Mouse (Mus musculus) lung, postnatal 36 days (tissue): ENCODE results near the gene Tgfb1.
A peak's percentile ranks its signal among the peaks of the same experiment; 100 is the strongest.

Experiments used
- DNase-seq: peaks from one replicate; pipeline ENCODE4 v3.0.0; 2022; ENCODE audit warnings: mixed read lengths

The Tgfb1 gene

DNA sequence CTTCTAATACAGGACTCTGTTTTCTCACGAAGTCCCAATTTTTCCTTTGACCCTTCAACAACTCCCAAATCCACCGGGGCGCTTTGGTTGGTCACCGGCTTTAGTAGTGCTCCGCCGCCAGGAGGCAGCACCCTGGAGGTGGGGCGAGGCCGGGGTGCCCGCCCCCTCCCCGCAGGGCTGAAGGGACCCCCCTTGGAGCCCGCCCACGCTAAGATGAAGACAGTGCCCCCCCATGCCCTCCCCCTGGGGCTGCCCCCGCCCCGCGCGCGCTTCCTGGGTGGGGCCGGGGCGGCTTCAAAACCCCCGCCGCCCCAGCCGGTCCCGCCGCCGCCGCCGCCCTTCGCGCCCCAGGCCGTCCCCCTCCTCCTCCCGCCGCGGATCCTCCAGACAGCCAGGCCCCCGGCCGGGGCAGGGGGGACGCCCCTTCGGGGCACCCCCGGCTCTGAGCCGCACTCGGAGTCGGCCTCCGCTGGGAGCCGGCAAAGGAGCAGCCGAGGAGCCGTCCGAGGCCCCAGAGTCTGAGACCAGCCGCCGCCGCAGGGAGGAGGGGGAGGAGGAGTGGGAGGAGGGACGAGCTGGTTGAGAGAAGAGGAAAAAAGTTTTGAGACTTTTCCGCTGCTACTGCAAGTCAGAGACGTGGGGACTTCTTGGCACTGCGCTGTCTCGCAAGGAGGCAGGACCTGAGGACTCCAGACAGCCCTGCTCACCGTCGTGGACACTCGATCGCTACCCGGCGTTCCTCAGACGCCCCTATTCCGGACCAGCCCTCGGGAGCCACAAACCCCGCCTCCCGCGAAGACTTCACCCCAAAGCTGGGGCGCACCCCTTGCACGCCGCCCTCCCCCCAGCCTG lies at the start of gene Tgfb1:
Gene Tgfb1, plus strand, starts transcription at position 323 of the 852 bp plus-strand sequence.
- peak; percentile 88 for DNase-seq

DNA sequence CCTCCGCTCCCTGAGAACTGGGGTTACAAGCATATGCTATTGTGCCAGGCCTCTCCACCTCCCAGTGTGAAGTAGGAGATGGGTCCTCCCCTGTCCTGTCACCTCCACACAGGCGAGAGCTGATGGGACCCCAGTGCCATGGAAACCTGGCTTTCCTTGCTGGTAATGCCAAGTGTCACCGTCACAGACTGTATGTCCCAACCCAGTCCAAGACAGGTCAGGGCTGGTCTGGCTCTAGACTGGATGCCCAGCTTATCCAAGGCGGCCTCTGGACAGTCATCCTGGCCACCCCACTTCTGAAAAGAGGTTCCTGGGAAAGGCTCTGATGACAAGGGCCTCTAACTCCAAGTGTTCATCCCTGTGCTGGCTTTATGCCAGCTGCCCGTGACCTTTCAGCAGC lies 49.7 kb upstream of the Tgfb1 start:
- DNase-seq = no peak

DNA sequence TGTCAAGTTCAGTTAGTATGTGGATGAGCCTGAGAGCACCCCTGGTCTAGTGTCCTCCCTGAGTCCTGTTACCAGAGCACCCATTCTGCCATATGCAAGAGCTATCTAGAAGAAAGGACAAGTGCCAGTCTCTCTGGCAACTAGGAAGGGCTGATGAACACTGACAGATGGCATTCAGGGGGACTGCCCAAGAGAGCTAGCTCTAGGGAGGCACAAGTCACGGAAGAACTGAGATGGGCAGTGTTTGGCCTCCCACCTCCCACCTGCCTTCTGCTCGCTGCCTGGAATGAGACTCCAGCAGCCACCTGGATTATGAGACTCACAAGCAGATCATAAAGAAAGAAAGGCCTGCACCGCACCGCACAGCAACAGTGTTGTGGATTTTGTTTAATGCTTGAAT lies 47.0 kb upstream of the Tgfb1 start:
- no peak for DNase-seq

DNA sequence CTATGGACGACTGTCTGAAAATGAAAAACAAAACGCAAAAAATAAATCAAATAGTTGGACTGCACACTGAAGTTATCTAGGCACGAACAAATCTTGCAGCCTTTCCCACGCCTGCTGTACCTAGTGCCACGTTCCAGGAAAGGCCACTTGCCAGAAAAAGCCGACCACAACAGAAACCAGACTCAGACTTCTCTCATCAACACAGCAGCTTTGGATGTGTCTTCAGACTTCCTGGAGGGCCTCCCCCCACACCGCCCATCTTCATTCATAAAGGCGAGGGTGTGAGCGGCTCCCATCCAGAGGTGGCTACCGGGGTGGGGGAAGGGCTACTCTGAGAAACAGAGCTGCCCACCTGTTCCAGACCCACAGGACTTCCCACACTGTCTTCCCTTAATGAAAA lies 42.7 kb upstream of the Tgfb1 start:
- no peak for DNase-seq

DNA sequence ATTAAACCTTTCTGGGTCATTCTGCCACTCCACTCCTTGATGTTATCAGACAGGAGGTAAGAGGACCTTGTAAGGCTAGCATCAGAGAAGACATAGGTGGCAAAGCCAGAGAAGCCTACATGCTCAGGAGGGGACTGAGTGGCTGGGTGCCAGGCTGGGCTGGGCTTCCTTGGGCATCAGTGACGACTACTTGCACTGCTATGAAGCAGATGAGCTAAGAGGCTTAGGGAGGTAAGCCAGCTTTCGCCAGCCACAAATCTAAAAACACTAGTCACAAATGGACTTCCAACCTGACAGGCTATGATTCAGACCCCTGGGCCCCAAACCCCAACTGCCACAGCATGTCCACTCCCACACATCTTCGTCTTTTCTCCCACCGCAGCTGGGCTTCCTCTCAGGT lies 42.2 kb upstream of the Tgfb1 start:
- DNase-seq = no peak

DNA sequence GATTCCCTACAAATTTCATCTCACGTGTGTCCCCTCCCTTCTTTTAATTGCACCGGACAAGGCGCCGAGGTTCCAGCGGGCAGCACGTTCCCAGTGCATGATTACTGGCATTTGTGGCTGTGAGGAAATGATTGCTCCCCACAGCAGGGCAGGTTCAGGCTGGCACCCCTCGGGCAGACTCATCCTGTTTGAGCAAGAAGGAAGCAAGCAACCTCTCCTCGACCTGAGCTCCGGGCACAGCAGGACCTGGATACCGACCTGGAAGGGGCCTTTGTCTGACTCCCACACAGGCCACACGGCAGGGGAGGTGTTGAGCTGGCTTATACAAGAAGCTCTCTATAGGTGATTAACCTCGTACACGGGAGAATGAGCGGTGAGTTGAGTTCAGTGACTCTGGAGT lies 41.7 kb upstream of the Tgfb1 start:
- no peak for DNase-seq

DNA sequence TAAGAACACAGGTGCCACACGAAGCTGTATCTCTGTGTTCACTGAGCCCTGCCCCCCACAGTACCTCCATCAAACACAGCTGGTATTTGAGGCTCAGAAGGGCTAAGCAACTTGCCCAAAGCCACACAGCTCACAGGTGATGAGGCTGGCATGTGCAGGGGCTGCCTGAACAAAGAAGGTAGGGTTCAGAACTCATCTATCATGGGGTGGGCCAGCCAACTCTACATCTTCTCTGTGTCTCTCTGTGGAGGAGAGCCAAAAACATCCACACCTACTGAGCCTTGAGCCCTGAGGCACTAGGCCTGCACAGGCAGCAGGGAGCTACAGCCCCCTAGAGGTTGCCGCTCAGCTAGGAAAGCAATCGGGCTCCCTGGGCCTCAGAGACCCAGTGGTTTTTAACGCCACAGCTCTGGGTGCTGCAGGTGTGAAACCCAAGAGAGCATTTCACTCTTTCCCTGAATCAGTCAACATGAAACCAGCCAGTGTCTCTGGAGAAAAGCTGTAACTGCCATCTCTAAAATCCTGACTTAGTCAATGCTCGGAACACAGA lies 39.2 kb upstream of the Tgfb1 start:
- peak; percentile 39 for DNase-seq

DNA sequence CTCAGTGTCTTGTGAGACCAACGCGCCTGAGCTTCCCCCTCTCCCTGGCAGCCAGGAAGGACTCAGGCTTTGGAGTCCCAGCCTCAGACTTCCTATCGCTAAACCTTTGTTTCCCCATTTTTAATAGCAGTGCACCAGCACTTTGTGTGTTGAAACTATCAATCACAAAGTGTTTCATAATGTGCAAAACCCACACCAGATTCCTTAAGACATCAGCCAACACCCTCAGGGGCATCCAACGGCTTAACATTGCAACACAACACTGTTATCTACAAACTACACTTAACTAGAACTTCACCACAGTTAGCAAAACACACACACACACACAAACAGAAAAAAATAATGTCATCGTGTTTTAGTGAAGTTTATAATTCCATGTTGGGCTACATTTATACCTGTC lies 37.0 kb upstream of the Tgfb1 start:
- peak; percentile 44 for DNase-seq

DNA sequence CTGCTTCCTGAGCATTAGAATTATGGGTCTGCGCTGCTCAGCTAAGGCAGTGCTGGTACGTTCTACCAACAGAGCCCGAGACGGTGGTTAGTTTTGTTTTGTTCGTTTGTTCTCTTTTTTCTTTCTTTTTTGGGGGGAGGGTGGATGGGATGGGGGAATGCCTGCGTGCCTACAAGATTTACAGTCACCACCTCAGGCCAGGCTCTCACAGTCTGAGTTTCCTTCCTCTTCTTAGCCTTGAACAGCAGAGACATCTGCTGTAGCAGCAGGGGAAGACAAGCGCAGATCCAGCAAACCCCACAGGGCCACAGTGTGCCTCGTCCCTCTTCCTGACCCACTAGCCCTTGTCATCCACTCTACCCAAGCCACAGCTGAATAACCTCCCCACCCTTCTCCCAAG lies 35.5 kb upstream of the Tgfb1 start:
- peak; percentile 47 for DNase-seq

DNA sequence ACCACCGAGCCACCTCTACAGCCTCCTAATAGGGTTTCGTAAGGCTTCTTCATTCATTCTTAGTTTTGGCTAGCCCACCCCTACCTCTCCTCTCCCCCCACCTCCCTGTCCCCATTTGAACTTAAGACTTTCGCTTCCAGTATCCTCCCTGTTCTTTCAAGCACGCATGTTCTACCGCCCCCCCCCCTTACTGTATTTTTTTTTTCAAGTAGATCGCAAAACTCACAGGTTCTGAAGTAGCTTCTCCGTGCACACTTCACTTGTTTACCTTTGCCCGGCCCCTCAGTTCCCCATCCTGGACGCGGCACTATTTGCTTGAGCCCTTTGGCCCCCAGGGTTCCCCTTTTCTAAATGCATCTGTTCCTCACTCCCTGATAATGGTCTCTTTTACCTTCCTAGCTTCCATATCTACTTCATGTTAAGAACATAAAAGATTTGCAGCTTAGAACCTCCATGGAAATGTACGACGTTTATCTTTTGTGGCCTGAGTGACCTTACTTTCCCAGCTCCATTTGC lies 34.5 kb upstream of the Tgfb1 start:
- peak; percentile 36 for DNase-seq

DNA sequence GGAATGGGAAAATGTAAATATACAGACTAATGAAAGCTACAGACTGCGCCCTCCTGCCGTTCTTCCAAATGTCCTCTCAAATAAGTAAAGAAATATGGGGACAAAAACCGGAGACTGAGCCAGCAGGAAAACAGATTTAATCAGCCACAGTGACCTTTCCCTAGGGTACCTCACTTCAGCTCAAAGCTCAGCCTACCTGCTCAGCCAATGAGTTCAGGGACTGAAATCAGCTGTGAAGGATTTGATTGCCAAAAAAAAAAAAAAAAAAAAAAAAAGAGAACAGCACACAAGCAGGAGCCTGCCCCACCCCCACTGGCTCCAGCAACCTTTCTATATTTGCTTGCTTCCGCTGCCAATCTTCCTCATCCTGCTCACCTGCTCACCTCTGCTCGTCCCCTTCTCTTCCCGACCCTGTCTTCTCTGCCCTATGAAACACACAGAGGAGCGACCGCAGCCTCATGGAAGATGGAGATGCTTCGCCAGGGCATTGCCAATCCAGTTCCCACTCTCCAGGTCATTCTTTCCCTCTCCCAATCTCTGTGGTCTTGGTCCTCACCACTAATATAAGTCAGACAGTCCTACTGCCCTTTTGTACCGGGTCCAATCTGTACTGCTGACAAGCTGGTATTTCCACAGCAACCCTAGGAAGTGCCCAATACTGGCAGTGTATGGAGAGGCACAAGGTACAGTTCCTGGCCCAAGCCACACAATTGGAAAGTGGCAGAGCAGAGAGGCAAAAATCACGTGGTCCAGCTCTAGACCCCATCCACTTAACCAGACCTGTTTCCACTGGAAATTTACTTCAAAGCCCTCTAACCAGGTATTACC lies 31.0 kb upstream of the Tgfb1 start:
- DNase-seq = no peak

DNA sequence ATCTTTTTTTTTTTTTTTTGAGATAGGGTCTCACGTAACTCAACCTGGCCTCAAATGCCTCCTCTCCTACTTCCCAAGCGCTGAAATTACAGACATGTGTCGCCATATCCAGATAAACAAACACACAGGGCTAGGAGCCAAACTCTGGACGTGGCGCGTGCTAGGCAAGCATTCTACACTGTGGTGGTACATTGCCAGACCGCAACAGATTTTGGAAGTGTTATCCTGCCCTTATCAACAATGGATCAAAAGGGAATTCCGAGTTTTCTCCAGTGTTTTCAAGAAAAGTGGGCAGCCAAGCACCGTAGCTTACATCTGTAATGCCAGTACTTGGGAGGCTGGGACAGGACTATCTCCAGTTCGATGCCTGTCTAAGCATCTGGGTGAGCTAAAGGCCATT lies 29.0 kb upstream of the Tgfb1 start:
- DNase-seq = no peak

DNA sequence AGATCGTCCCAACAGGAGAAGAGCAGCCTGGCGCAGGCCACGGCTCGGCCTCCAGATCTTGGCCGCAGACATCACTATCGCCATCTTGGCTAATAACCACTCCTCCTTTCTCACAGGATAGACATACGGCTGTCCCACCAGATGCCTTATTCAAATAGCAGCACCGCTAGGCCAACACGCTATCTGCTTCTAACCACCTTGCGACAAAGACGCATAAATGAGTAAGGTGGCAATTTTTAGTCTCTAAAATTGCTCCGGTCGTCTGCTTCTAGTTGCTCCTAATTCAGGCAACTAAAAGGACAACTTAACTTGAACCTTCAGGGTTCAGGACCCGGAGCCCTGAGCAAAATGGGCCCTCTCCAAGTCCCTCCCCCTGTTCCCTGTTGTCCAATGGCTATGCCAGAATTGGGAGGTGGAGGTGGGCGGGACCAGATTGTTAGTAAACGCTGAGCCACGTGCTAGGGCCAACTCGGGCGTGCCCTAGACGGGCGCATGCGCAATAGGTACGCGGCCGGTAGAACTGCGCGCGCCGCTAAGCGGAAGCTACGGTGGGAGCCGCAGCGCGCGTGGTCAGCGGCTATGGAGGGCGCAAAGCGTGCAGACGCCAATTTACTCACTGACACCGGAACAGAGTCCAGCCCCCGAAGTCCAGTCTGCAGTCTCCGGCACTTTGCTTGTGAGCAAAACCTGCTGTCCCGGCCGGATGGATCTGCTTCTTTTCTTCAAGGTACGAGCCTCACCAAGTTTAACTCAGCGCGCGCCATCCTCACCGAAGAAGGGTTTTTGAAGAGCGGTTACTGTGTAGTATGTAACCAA lies 27.9 kb upstream of the Tgfb1 start, which contains the start of the genes Bckdha and Exosc5:
Gene Bckdha, minus strand, starts transcription at position 325 of the 816 bp plus-strand sequence.
Gene Exosc5, plus strand, starts transcription at position 508 of the 816 bp plus-strand sequence.
- DNase-seq = peak; percentile 100

DNA sequence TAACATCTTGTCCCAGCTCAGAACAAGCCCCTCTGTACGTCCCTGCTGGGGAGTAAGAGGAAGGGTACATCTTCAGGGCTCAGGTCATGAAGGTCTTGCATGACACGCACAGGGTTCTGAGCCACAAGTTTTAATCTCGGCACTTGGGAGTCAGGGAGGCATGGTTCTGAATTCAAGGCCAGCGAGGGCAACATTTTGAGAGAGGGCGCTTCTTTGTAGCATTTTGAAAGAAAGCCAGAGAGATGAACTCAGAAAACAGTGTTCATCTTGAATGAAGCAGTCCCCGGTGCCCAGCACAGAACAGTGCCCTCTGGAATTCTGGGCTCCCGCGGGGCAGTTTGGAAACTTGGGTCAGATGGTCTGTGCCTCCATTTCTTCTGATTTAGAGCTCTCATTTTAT lies 20.4 kb upstream of the Tgfb1 start:
- no peak for DNase-seq

DNA sequence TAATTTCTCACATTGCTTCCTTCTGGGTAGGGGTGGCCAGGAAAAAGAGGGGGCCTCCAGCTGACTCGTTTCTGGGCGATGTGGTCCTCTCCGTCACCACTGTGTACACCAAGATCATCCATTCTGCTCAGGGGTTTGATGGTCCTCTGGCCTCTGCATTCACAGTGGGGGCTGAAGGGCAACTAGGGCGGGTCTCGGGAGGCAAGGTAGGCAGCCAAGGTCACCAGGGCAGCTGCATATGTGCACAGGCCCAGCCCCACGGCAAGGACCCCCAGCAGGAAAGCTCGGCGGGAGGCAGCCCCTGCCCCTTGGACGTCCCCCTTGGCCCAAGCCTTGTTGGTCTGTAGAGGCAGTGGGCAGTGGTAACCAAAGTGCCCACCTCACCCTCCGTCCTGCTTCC lies 17.6 kb upstream of the Tgfb1 start:
- DNase-seq = no peak

DNA sequence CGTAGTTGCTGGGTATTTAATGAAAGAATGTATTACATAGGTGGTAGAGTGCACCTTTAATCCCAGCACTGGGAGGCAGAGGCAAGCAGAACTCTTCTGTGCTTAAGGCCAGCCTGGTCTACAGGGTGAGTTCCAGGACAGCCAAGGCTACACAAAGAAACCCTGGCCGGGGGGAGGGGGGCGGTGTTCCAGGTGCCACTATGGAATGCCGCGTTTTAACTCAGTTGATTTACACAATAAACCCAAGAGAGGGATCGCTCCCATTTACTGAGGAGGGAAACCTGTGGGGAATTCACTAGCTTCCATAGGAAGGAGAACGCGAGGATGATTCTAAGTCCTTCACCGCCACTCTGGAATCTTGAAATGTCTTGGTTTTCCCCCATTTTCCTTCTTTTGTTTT lies 17.2 kb upstream of the Tgfb1 start:
- DNase-seq = no peak

DNA sequence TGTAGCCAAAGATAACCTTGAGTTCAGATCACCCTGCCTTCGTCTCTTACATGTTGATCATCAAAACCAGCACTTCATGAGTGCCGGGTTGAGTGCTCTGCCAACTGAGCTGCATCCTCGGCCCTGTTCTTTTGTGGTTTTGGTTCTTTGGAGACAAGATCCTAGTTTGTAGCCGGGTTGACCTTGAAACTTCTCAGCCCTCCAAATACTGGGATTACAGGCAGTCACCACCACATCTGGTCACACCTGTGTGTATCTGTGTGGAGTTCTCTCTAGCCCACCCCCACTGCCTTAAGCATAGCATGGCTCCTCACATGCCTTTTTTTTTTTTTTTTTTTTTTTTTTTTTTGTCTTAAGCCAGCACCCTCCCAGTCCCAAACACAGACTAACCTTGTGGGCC lies 16.7 kb upstream of the Tgfb1 start:
- no peak for DNase-seq

DNA sequence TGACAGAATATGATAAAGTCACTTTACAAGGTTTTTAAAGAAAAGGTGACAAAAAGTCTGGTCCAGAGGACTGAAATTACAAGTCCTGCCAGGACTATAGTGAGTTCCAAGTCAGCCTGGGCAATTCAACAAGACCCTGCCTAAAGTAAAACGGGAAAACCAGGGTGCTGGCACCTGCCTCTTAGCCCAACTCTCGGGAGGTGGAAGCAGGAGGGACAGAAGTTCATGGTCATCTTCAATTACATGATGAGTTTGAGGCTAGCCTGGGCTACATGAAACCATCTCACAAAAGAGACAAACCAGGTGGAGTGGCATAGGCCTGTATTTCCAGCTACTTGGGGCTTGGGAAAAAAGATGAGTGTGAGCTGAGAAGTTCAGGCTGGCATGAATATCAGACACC lies 15.1 kb upstream of the Tgfb1 start:
- DNase-seq = no peak

DNA sequence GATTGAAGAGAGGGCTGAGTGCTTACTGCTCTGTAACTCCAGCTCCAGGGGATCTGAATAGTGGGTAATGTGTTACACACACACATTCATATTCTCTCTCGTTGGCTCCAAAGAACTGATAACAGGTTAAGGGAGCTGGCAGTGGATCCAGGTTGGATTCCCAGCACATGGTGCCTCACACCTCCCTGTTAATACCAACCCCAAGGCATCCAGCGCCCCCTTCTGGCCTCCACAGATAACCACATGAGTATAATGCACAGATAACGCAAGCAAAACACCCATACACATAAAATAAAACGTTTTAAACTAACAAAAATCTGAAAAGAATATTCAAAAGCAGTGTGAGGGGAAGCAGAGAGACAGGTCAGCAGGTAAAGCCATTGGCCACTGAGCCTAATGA lies 14.4 kb upstream of the Tgfb1 start:
- no peak for DNase-seq

DNA sequence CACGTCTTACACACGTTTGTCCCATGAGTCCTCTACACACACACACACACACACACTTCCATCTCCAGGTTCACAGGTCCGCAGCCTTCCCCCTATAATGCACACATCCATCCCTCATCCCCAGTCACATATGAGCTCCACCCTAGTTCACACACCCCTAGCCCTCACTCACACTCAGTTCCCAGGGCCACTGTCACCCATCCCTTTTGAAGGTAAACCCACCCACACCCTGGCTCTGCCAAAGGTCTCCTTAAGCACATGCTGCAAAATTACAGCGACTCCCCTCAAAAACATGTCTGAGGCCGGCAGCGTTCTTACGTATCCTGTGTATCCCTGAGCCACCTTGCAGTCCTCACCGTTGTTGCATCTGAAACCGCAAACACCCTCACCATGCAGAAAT lies 12.5 kb upstream of the Tgfb1 start:
- DNase-seq = no peak

DNA sequence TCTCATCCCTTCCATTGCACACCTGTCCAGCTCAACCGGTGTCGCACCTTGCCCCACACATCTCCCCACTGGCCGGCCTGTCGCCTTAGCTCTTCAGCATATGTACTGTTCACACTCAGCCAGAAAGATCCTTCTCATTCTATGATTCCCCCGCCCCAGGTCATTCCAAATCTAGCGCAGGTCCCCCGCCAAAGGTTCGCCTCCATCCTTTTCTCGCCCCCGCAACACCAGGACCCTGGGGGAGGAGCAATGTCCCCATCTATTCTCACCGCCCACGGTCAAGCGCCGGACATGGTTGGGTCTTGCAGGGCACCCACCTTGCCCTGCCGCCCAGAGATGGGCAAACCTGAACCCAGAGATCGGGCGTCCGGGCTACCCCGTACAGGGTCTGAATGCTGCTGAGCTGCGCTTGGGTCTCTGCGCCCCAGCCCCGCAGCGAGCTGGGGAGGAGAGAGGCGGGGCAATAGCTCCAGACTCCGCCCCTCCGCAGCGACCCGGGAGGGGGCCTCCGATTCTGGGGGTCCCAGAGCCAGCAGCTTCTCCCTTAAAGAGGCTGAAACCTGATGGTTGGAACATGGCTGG lies 12.0 kb upstream of the Tgfb1 start, which contains the start of gene Tmem91:
Gene Tmem91, minus strand, starts transcription at position 448 of the 582 bp plus-strand sequence.
- DNase-seq = no peak

DNA sequence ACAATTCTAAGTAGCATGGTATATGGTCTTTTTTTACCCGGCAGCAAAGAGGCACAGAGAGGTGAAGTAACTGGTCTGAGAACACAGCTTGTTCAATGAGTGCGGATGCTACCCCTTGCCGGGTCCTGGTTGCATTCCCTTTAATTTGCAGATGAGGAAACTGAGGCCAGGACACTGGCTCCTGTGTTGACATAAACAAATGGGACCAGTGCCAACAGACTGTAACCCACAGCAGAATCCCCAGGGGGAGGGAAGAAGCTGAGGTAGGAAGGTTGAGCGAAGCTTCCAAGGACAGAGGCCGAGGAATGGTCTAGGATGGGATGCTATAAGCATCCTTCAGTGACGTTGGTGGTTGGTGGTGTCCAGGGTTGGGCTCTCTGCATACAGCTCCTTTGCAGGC lies 11.4 kb upstream of the Tgfb1 start:
- DNase-seq = no peak
